Mouse (Mus musculus) megakaryocyte, embryonic 14.5 days (primary cell): ENCODE data around the gene Olfr896-ps1. TPM values are rescaled to one million over a fixed set of nuclear protein-coding genes. Genes with fewer than 3 reads are reported as not detected.

Experiments used
- H3K27me3 ChIP-seq: replicated peaks from 2 replicates; pipeline ENCODE3; 2012; ENCODE audit warnings: inconsistent platforms
- H3K36me3 ChIP-seq: replicated peaks from 2 replicates; pipeline ENCODE3; 2012; ENCODE audit warnings: low read length, inconsistent platforms, mixed read lengths
- H3K4me1 ChIP-seq: 2 replicates; pipeline ENCODE4 v1.6.1; 2012; ENCODE audit warnings: inconsistent platforms
- H3K4me3 ChIP-seq: replicated peaks from 2 replicates; pipeline ENCODE3; 2012; ENCODE audit warnings: moderate library complexity, mild to moderate bottlenecking, inconsistent platforms
- H3K9me3 ChIP-seq: 2 replicates; pipeline ENCODE4 v1.6.1; 2012; ENCODE audit warnings: inconsistent platforms
- FLI1 ChIP-seq: IDR thresholded peaks from 2 replicates; pipeline ENCODE4 v1.6.1; 2012; ENCODE audit warnings: low read length, inconsistent platforms, mixed read lengths
- GATA1 ChIP-seq: IDR thresholded peaks from 3 replicates; pipeline ENCODE4 v1.6.1; 2012; ENCODE audit warnings: mixed read lengths, low read length, inconsistent platforms, borderline replicate concordance
- polyA plus RNA-seq: library from polyadenylated mRNA; stranded (reverse); fragments of >175 nt; gene quantifications from 2 replicates; pipeline ENCODE4 v1.2.3, GENCODE M21; 2012; ENCODE audit warnings: low replicate concordance; ENCODE audit not compliant: insufficient read depth

The Olfr896-ps1 gene
- not detected in 2 replicates for polyA plus RNA-seq

DNA sequence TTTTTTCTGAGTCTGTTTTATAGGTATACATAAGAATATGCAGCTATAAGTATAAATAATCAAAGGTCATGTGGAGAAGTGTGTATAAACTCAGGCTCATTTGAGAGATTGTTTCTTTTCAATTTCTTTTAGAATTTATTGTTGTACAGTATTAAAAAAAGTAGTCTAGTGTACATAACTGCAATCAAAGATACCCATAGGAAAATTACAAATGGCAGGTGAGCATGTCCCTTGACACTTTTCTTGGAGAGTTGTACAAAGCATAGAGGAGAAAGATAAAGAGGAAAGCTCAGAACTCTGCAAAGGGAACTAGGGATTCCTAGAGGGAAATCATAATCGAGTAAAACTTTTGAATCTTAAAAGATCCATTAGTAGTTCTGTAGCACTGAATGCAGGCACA, at the start of gene Olfr896-ps1:
Gene Olfr896-ps1 (plus strand): TSS at position 301 of the 400 bp plus-strand sequence.
- Histone ChIP-seq H3K9me3 (no peaks in the 10 kb centered on the region), H3K4me3 (no peak within 1 kb of the TSS), H3K4me1 (no peaks in the 10 kb centered on the region), H3K27me3 (no peaks in the 10 kb centered on the region), H3K36me3 (no peaks in the 10 kb centered on the region)
- TF ChIP-seq GATA1 (no peak), FLI1 (no peak)

DNA sequence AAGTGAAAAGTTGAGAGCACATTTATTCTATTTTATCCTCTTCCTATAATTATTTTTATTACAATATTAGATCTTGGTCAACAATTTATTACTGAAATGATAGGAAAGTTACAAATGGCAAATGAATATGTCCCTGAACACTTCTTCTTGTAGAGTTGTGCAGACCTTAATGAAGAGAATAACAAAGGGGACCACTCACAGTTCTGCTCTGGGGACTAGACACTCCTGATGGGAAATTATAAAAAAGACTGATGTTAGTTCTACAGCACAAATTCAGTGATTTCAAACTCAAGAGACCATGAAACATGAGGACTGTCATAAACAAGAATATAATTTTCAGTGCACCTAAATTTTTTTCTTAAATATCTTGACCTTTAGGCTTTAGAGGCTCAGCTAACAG, 38.4 kb upstream of the Olfr896-ps1 start, which contains the start of gene Olfr143:
Gene Olfr143 (plus strand): TSS at position 301 of the 400 bp plus-strand sequence.
- Histone ChIP-seq H3K36me3 (no peaks in the 10 kb centered on the region), H3K4me1 (no peaks in the 10 kb centered on the region), H3K9me3 (no peaks in the 10 kb centered on the region), H3K4me3 (no peak within 1 kb of the TSS), H3K27me3 (no peaks in the 10 kb centered on the region)
- TF ChIP-seq GATA1 (no peak), FLI1 (no peak)

DNA sequence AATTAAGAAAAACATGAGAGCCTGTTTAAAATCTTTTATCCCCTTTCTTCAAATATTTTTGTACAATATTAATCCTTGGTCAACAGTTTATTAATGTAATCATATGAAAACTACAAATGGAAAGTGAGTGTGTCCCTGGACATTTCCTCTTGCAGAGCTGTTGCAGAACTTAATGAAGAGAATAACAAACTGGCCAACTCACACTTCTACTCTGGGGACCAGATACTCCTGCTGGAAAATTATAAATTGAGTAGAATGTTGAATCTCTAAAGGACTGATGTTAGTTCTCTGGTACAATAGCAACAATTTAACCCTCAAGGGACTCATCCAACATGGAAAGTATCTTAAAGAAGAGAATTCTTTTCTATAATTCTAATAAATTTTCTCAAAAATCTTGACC, 23.4 kb upstream of the Olfr896-ps1 start, which contains the start of gene Olfr895:
Gene Olfr895 (plus strand): TSS at position 301 of the 400 bp plus-strand sequence.
- TF ChIP-seq GATA1 (no peak), FLI1 (no peak)
- H3K4me1 ChIP-seq, result no peaks in the 10 kb centered on the region
- no peaks in the 10 kb centered on the region for H3K27me3 ChIP-seq

DNA sequence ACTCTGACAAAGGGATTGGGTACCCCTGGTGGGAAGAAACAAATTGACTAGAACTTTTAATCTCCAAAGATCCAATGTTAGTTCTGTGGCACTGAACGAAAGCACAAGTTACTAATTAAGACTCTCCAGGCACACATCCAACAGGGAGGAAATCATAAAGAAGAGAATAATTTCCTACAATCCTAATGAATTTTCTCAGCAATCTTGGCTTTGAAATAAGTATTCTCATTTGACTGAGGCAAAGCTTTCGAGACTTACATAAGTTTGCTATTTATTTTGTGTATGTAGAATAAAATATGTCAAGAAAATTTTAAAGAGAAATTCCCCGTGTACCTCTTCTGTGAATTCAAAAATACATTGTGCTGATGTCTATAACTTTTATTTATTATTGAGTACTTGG, 37.9 kb downstream of the Olfr896-ps1 start, which contains the start of gene Olfr25:
Gene Olfr25 (plus strand): TSS at position 301 of the 400 bp plus-strand sequence.
- H3K4me3 ChIP-seq, result no peak within 1 kb of the TSS
- H3K27me3 ChIP-seq, result no peaks in the 10 kb centered on the region
- H3K4me1 ChIP-seq, result no peaks in the 10 kb centered on the region
- no peaks in the 10 kb centered on the region for H3K36me3 ChIP-seq
- 0 out of 2 replicates have a peak, but pooled peaks cover 5% of the 10 kb centered on the region for H3K9me3 ChIP-seq
- TF ChIP-seq GATA1 (no peak), FLI1 (no peak)

More for the DNA sequence above, 23.4 kb upstream of the Olfr896-ps1 start, which contains the start of gene Olfr895:
- Histone ChIP-seq H3K36me3 (no peaks in the 10 kb centered on the region), H3K4me3 (no peak within 1 kb of the TSS), H3K9me3 (no peaks in the 10 kb centered on the region)

Other genes starting within 250 kb of the Olfr896-ps1 start
- gene Olfr884, start 244.6 kb upstream of the Olfr896-ps1 start, polyA plus RNA-seq, result 0.03 TPM in 1 of 2 replicates, not detected in the other
- gene Olfr885, start 229.8 kb upstream of the Olfr896-ps1 start, polyA plus RNA-seq, result not detected in 2 replicates
- 0.34 TPM in 1 of 2 replicates, not detected in the other for gene Olfr887, start 207.0 kb upstream of the Olfr896-ps1 start, polyA plus RNA-seq
- not detected in 2 replicates for gene Olfr888, start 183.0 kb upstream of the Olfr896-ps1 start, polyA plus RNA-seq
- gene Olfr889, start 175.9 kb upstream of the Olfr896-ps1 start, polyA plus RNA-seq, result not detected in 2 replicates
- gene Olfr890, start 148.6 kb upstream of the Olfr896-ps1 start, polyA plus RNA-seq, result not detected in 2 replicates
- gene Olfr891, start 110.3 kb upstream of the Olfr896-ps1 start, polyA plus RNA-seq, result not detected in 2 replicates
- gene Olfr893, start 82.7 kb upstream of the Olfr896-ps1 start, polyA plus RNA-seq, result not detected in 2 replicates
- gene Olfr894, start 73.1 kb upstream of the Olfr896-ps1 start, polyA plus RNA-seq, result not detected in 2 replicates
- not detected in 2 replicates for gene Olfr143, start 38.3 kb upstream of the Olfr896-ps1 start, polyA plus RNA-seq
- gene Olfr895, start 23.3 kb upstream of the Olfr896-ps1 start, polyA plus RNA-seq, result not detected in 2 replicates
- gene Olfr25, start 38.0 kb downstream of the Olfr896-ps1 start, polyA plus RNA-seq, result not detected in 2 replicates
- not detected in 2 replicates for gene Olfr898, start 57.3 kb downstream of the Olfr896-ps1 start, polyA plus RNA-seq
- gene Olfr250, start 75.8 kb downstream of the Olfr896-ps1 start, polyA plus RNA-seq, result not detected in 2 replicates
- not detected in 2 replicates for gene Olfr251, start 86.0 kb downstream of the Olfr896-ps1 start, polyA plus RNA-seq
- gene Olfr147, start 110.6 kb downstream of the Olfr896-ps1 start, polyA plus RNA-seq, result not detected in 2 replicates
- not detected in 2 replicates for gene Olfr901, start 138.3 kb downstream of the Olfr896-ps1 start, polyA plus RNA-seq
- gene Olfr902, start 156.5 kb downstream of the Olfr896-ps1 start, polyA plus RNA-seq, result not detected in 2 replicates
- not detected in 2 replicates for gene Olfr904, start 172.0 kb downstream of the Olfr896-ps1 start, polyA plus RNA-seq
- gene Olfr905, start 180.0 kb downstream of the Olfr896-ps1 start, polyA plus RNA-seq, result not detected in 2 replicates
- not detected in 2 replicates for gene Olfr906, start 196.0 kb downstream of the Olfr896-ps1 start, polyA plus RNA-seq
- gene Olfr907, start 204.7 kb downstream of the Olfr896-ps1 start, polyA plus RNA-seq, result not detected in 2 replicates
- not detected in 2 replicates for gene Olfr911-ps1, start 230.5 kb downstream of the Olfr896-ps1 start, polyA plus RNA-seq
- not detected in 2 replicates for gene Olfr910, start 246.7 kb downstream of the Olfr896-ps1 start, polyA plus RNA-seq